Mouse (Mus musculus): ENCODE measurements at regions not wholly inside any gene's neighbourhood (a gene's known extent, or its start where the extent isn't known, plus 50 kb on each side); places are given as distances from the start of the nearest gene placed in this dataset.

- TF ChIP-seq CTCF (IDR thresholded peaks at IDR 0.05; ENCODE audit: low read depth, low read length): no peak
- TF ChIP-seq POLR2A (IDR thresholded peaks at IDR 0.05; ENCODE audit: extremely low read depth, insufficient read depth, low read length): no peak
Observed at GRCm38 (mm10) chr8:44027738-44028137, 317.9 kb upstream of the Adam34 start.
